Mouse (Mus musculus) urinary bladder, postnatal 10 days (tissue): ENCODE data around the gene Ubtd1.

Experiments
- DNase-seq: peaks from one replicate; pipeline ENCODE4 v3.0.0; 2022; ENCODE audit warnings: low spot score

The Ubtd1 gene

DNA sequence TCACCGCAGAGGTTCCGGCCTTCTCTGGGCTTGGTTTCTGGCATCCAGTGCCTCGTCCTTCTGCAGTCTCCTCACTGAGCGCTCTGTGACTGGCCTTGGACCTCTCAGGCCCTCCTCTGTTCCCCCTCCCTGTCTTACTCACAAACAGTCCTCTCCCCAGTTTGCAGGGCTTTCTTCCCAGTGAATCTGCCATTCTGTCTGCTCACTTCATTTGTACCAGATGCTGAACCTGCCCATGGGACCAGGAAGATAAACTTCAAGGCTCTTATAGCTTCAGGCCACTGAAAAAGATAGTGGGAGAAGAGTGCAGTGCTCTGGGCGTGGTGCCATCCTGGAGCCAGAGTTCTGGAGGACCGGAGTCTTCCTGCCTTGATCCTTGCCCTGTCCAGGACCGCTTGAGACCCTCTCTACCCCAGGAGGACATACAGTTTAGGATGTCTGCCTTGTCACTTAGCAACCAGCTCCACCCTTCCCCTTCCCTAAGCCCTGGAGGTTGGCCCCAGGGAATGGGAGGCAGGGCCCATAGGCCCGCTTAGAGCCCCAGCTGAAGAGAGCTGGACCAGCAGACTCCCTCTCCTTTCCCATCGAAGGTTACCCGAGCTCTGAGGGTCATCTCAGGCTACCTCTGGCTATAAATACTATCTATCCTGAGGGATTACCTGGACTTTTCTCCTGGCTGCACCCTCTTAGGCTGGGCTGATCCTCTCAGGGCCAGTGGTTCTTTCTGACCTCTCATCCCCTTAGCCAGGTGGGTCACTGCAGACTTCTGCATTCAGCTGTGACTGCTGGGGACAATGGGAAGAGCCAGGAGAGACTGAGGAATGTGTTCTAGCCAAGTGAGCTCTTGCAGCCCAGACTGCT lies 40.3 kb downstream of the Ubtd1 start:
- DNase-seq = no peak

- DNase-seq = no peak
Measured at GRCm38 (mm10) chr19:42022542-42022848, 40.9 kb downstream of the Ubtd1 start.

DNA sequence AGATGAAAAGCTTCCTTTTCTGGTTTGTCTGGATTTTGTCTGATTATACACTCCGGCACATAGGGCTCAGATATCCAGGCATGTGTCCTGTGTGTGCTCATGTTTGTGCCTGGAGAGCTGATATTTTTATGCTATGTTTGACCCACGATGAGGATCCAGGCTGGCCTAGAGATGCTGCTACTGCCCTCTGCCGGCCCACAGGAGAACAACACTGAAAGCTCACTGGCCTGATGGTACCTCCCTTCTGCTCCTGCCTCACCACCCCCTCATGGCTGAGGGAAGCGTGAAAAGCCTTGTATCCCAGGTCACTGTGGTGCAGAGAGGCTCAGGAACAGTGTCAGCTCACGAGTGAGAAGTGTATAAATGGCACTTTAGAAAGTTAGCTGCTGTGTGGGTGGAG lies 44.6 kb downstream of the Ubtd1 start:
- no peak for DNase-seq

DNA sequence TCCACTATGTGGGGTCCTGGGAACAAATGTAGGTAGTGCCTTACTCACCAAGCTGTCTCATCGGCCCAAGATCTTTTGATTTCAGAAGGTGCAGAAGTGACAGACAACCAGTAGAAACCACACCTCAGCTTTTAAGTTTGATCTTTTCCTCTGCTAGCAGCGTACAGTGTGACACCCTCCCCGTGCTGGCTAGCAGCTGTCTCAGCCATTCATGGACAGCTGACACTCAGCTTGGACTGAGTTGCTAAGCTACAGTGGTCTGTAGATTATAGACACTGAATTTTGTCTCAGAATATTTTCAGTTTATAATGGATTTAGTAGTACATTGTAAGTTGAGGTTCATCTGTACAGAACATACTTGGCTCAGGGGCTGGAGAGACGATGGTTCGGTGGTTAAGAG lies 49.5 kb downstream of the Ubtd1 start:
- DNase-seq = no peak

- no peak for DNase-seq
Measured at GRCm38 (mm10) chr19:42033611-42034010, 52.0 kb downstream of the Ubtd1 start.

GRCm38 (mm10) chr19:42034146-42034775 lies 52.7 kb downstream of the Ubtd1 start:
- DNase-seq = no peak

GRCm38 (mm10) chr19:42034881-42035455 lies 53.4 kb downstream of the Ubtd1 start:
- no peak for DNase-seq

DNA sequence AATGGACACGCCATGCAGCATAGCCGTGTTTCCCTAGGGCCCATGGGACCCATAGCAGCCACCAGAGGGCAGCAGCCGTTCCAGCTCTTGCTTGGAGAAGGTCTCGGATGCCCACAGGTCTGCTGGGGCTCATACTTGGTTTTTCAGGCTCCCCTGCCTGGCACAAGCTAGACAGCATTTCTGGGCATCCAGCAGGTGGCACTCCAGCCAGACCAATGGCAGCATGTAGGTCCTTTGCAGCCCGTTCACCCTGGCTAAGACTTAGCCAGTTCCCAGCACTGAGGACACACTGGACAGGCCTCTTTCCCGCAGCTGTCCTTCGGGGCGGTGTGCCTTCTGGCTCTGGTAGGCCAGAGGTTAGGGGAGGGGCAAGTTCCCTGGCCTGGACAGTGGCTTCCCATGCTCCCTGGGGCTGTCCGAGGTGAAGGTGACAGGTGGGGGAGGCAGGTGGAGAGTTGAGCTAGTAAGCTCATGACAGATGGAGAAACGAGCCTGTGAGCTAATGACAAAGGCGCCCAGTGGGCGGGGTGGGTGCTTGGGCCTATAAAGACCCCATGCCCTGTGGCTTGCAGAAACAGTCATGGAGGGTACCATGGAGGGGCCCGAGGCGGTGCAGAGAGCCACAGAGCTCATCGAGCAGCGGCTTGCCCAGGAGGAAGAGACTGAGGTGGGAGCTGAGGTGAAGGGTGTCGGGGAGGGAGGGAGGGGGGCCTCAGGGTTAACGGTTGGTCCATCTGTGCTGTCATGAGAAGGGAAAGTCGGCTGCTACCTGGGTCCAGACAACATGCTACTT lies 54.1 kb downstream of the Ubtd1 start, which contains the start of gene Ankrd2:
Gene Ankrd2, plus strand, starts transcription at position 545 of the 793 bp plus-strand sequence.
- DNase-seq = peak; percentile 49

DNA sequence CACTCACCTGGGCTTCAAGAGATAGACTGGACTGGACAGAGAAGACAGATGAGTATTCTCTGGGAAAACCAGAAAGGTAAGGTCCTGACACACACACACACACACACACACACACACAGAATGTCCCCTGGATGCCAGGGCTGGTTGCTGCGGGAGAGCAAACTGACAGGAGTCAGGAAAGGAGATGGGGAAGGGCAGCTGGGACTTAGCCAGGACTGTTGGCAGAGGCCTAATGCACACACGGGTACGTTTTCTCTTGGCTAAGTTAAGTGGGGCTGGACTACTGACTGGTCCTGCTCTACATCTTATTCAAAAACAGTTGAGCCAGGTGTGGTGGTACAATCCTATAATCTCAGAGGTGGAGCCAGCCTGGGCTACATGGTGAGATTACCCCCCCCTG lies 54.8 kb downstream of the Ubtd1 start:
- DNase-seq = no peak

DNA sequence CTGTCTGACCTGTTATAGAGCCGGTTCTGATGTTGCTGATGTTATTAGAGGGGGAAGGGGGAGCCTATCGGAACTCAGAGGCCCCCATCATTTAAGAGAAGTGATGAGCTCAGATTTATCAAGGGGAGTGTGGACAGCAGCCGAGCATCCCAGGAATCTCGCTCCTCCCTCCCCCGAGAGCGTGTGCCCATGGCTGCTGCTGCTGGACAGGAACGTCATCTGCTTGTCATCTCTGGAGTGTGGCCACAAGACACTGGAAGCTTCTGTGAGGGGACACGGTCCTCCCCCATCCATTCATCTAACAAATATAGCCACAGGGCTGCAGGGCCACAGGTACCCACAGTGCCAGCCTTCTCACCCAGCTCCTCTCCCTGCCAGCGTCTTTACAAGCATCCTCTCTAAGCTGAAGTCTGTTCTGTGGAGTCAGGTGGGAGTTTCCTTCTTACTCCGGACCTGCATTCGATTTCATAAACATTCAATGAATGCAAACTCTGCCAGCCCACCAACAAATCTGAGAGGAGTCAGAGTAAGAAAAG lies 55.7 kb downstream of the Ubtd1 start:
- no peak for DNase-seq

DNA sequence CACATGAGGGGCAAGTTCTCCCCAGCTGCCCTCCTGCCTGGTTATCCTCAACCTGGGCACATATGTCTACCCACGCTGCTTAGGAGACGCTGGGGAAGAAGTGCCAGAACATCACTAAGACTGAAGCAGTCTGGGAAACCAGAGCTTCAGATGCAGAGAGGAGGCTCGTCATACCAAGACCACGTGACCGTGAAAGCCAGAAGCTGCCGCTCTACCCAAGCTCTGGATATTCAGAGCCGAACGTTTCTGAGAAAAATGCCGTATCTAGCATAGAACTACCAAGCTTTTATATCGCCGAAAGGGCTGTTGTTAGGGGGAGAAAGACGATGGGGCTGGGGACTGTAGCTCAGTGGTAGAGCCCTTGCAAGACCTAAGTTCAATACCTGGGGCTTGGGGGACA lies 56.7 kb downstream of the Ubtd1 start:
- no peak for DNase-seq

- DNase-seq = no peak
Measured at GRCm38 (mm10) chr19:42043988-42044387, 62.4 kb downstream of the Ubtd1 start.

DNA sequence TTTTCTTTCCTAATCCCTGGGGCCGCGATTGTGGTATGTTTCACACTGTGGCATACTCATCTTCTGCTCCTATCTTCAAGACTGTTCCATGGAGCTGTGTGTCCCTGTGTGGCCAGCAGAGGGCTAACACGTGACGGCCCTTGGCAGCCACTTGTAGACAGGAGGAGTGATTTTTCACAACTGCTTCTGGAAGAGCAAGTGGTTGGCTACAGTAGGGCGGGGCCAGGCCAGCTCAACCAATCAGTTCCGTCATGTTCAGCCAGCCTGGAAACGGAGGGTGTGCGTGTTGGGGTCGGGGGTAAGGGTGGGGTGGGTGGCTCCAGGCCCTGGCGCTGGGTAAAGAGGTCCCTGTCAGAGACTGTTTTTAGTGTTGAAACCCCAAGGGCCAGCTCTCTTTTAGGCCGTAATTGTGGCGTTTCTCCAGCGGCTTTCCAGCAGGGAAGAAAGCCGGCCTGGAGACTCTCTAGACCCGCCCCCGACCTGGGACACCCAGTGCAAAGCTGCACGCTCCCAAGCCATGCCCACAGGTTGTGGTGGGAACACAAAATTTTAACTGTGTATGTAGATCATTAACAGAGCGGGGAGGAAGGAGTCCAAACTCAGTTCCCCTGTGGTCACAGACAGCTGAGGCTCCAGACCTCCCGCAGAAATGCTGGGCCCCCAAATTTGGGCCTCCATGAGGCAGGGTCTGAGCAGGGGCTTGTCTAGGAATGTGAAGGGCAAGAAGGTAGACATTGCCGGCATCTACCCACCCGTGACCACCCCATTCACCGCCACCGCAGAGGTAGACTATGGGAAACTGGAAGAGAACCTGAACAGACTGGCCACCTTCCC lies 63.9 kb downstream of the Ubtd1 start, which contains the start of gene Hoga1:
Gene Hoga1, plus strand, starts transcription at position 342 of the 834 bp plus-strand sequence.
- DNase-seq = no peak

DNA sequence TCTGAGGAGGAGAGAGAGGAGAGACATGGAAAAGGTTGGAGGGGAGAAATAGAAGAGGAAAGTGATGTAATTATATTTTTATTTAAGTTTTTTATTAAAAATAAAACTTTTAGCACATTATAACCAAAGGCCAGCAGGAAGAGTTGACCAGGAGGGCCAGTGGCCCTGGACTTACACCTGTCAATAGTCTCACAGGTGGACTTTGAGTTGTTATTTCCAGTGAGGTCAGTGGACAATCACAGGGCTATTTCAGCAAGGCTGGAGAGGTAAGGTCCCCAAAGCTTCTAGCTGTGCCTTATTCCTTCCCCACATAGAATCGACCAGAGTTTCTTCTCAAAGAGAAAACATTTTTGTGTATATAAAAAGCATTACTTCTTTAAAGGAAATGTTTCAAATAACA lies 68.7 kb downstream of the Ubtd1 start:
- no peak for DNase-seq

- no peak for DNase-seq
Measured at GRCm38 (mm10) chr19:42051351-42051750, 69.8 kb downstream of the Ubtd1 start.

- DNase-seq = no peak
Measured at GRCm38 (mm10) chr19:42051948-42052347, 70.4 kb downstream of the Ubtd1 start, which contains the start of gene 4933411K16Rik. 4933411K16Rik (plus strand) TSS chr19:42052248.

GRCm38 (mm10) chr19:42054255-42054654 lies 72.7 kb downstream of the Ubtd1 start:
- DNase-seq = no peak

DNA sequence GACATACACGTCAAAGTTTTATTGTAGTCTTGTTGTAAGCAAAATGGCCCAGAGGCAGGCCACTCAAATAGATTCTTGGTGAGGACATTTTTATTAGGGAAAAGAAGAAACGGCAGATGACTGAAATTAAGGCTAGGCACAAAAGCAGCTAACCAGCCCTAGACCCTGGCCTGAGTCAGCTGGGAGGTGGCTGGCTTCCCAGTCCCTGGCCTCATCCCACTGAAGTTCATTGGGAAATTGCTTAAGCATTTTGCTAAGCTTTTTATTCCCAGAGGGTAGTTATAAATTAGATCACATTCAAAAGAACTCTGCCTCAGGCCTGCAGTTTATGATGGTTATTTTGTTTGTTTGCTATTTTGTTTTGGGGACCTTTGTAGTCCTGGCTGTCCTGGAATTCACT lies 74.3 kb downstream of the Ubtd1 start:
- no peak for DNase-seq

DNA sequence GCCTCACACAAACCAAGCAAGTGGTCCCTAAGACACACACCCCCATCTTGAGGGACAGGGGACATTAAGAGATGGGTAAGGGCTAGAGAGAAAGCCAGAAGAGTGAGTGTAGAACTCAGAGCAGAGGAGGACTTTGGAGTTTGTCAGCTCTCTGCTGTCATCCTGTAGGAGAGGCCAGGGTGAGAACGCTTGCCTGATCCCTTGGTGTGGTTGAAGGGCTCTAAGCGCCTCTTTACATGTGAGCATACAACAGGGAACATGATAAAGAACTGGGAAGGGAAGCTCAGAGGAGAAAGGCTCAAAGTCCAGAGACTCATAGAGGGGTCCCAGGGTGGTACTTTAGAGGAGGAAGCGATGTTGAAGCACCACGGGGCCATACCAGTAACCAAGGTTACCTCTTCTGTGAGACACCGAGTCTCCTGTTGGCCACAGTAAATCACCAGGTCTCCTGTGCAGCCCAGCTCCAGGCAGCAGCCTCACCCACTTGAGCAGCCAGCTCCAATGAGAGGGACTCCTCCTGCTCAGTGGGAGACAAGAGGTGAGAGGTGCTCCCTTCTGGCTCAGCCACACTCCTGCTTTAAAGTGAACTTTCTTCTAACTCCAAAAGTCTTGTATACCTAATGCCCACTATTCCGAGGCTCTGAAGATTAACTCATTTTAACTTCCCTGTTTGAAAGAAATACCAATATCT lies 75.3 kb downstream of the Ubtd1 start:
- DNase-seq = no peak

DNA sequence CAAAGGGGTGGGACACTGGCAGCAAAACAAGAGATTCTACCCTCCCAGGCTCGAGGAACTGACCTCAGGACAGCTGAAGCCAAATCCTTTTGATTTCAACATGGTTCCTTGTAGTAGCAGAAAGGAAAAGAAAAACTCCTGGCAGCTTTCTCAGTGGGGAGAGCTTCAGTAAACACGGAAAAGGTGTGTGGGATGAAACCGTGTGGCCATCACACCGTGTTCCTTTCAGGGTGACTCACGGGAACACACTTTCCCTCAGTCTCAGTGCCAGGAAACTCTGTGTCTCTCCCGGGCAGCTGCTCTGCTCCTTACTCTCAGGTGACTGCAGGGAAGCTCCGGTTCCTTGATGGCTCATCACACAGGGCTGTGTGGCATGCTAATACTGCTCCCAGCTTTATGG lies 76.9 kb downstream of the Ubtd1 start:
- DNase-seq = no peak

- no peak for DNase-seq
Measured at GRCm38 (mm10) chr19:42061443-42061842, 79.9 kb downstream of the Ubtd1 start.
